Mouse (Mus musculus) embryonic facial prominence, embryonic 11.5 days (tissue): ENCODE results near the gene Ttyh2. TPM values are rescaled to one million over a fixed set of nuclear protein-coding genes. Genes with fewer than 3 reads are reported as not detected.

Experiments used
- ATAC-seq: fragments of 200-750 bp; cut with Nextera tagmentation; replicated peaks from 2 replicates; pipeline ENCODE4 v1.8.0; 2017; ENCODE audit warnings: low read depth; ENCODE audit not compliant: insufficient number of reproducible peaks, low FRiP score, low TSS enrichment
- DNase-seq: peaks from one replicate; pipeline ENCODE4 v3.0.0-alpha.2; 2015; ENCODE audit warnings: low spot score
- H3K27ac ChIP-seq: fragments of 300-500 bp; sonication (generic); replicated peaks from 2 replicates; pipeline ENCODE4 v1.5.1; 2014; ENCODE audit warnings: mild to moderate bottlenecking, low read depth, low read length, control low read depth
- H3K27me3 ChIP-seq: fragments of 300-500 bp; sonication (generic); 2 replicates; pipeline ENCODE4 v1.6.1; 2014; ENCODE audit warnings: mild to moderate bottlenecking, low read length, moderate library complexity, mixed read lengths; ENCODE audit not compliant: control insufficient read depth, insufficient read depth
- H3K36me3 ChIP-seq: fragments of 300-500 bp; sonication (generic); replicated peaks from 2 replicates; pipeline ENCODE4 v1.6.1; 2014; ENCODE audit warnings: low read depth, mild to moderate bottlenecking, low read length, moderate library complexity, mixed read lengths; ENCODE audit not compliant: control insufficient read depth, insufficient read depth
- H3K4me1 ChIP-seq: fragments of 300-500 bp; sonication (generic); 2 replicates; pipeline ENCODE4 v1.6.1; 2014; ENCODE audit warnings: low read length, mixed read lengths; ENCODE audit not compliant: control insufficient read depth, insufficient read depth
- H3K4me2 ChIP-seq: fragments of 300-500 bp; sonication (generic); 2 replicates; pipeline ENCODE4 v1.6.1; 2014; ENCODE audit warnings: low read depth, mild to moderate bottlenecking, control low read depth, low read length, moderate library complexity
- H3K4me3 ChIP-seq: fragments of 300-500 bp; sonication (generic); 2 replicates; pipeline ENCODE4 v1.5.1; 2014; ENCODE audit warnings: low read depth, low read length, control low read depth
- H3K9ac ChIP-seq: fragments of 300-500 bp; sonication (generic); replicated peaks from 2 replicates; pipeline ENCODE4 v1.6.1; 2014; ENCODE audit warnings: mild to moderate bottlenecking, control low read depth, low read length
- H3K9me3 ChIP-seq: fragments of 300-500 bp; sonication (generic); replicated peaks from 2 replicates; pipeline ENCODE4 v1.6.1; 2016; ENCODE audit warnings: mild to moderate bottlenecking, low read length, inconsistent platforms, mixed read lengths; ENCODE audit not compliant: control insufficient read depth
- WGBS: fragments of 180-500 bp; shearing (Covaris S2); extraction: QIAGEN DNeasy Blood & Tissue Kit; methylation state at CpG from one replicate; pipeline ENCODE4 v1.1.7; 2014; 5-methylcytosine and 5-hydroxymethylcytosine counted together
- polyA plus RNA-seq: library from polyadenylated mRNA; unstranded; fragments of >200 nt; fragmentation: Nextera tagmentation; extraction: Ambion mirVana; gene quantifications from 2 replicates; pipeline ENCODE4 v1.2.1, GENCODE M21; 2014

Gene Ttyh2
- polyA plus RNA-seq, 1 experiment from 2014 or later, result 16.4 TPM

DNA sequence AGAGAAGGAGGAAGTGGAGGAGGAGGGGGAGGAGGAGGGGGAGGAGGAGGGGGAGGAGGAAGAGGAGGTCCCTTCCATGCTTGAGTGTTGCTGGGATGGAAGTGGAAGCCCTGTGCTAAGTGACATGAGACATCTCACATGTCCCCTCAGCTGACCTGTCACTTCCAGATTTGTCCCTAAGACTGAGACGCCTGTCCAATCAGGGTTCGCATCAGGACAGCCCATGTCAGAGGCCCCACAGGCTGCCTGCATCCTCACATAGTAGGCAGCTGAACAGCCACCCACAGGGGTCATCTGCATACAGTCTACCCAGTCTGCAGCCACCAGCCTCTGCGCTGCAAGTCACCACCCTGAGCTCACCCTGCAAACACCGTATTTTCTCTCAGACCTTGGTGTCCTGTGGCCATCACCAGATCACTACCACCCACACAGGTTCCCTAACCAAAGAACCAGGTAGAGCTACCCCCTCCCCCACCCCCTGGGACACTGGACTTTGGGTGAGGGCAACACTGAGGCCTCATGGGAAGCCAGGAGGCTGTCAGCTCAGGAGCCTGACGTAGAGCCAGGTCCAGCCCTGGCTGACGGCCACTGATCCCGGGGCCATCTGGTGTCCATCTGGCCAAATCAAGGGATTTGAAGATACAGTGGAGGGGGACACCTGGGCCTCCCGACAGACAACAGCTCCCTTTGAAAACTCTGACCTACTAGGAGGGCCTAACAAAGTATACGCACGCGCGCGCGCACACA, 9.6 kb downstream of the Ttyh2 start:
- no peak overlapping the region for H3K27ac ChIP-seq
- DNase-seq, result no peak
- WGBS, result 59% methylated on average over 14 of the region's 14 CpGs
- H3K4me1 ChIP-seq, result 0 out of 2 replicates have a peak, but pooled peaks cover 2% of the 10 kb centered on the region
- H3K36me3 ChIP-seq, result no peaks in the 10 kb centered on the region
- H3K27me3 ChIP-seq, result no peaks in the 10 kb centered on the region
- H3K4me2 ChIP-seq, result no peak overlapping the region
- H3K9ac ChIP-seq, result no peak overlapping the region
- no peaks in the 10 kb centered on the region for H3K9me3 ChIP-seq
- no peak for ATAC-seq
- no peak overlapping the region for H3K4me3 ChIP-seq

DNA sequence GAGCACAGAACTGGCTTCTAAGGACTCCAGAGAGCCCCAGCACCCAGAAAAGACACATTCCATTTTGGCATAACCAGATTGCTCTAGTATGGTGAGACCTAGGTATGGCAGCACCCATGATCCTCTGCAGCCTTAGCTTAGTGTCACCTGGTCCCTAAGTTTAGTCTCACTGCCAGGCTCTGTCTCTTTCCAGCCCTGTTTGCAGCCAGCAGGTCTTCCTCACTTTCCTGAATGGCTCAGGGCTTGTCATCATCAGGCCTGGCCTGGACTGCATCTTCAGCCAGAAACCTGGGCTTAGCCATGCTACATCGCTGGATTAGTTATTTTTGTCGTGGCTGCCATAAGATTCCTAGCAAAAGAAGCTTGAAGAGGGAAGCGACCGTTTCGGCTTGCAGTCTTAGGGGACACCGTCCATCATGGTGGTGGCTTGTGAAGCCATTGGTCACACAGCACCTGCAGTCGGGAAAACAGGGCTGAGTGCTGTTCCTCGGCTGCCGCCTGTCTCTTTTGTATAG, 10.4 kb downstream of the Ttyh2 start:
- Histone ChIP-seq H3K36me3 (no peaks in the 10 kb centered on the region), H3K27ac (no peak overlapping the region), H3K4me3 (no peak overlapping the region), H3K9me3 (no peaks in the 10 kb centered on the region), H3K9ac (no peak overlapping the region), H3K27me3 (no peaks in the 10 kb centered on the region), H3K4me1 (0 out of 2 replicates have a peak, but pooled peaks cover 2% of the 10 kb centered on the region), H3K4me2 (no peak overlapping the region)
- ATAC-seq (no peak), DNase-seq (no peak)
- WGBS, result 87% methylated on average over 9 of the region's 9 CpGs

DNA sequence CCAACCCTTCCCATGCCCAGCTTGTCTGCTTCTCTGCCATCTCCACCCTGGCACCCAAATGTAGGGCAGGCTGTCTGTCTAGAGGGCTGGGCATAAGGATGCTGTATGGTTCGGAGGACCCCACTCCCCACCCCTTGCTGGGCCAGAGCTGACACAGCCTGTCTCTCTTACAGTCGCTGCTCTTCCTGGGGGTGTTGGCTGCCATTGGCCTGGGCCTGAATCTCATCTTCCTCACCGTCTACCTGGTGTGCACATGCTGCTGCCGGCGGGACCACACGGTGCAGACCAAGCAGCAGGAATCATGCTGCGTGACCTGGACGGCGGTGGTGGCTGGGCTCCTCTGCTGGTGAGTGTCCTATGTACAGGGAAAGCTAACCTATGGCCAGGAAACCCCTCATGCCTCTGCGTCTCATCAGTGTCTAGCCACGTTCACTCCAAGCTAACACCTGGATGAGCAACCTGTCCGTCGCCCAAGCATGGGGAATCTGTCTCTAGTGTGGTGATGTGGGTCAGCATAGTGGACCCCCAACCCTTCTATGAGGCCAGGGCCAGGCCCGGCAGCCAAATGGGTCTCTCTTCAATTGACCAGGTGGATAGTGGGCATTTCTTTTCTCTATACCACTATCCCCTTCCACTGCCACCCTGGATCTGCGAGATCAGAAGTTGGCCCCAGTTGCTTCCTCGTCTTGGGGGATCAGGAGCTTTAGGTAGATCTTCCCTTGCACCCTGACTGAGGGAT, 11.2 kb downstream of the Ttyh2 start:
- Histone ChIP-seq H3K4me3 (no peak overlapping the region), H3K4me1 (0 out of 2 replicates have a peak, but pooled peaks cover 2% of the 10 kb centered on the region), H3K36me3 (no peaks in the 10 kb centered on the region), H3K27me3 (no peaks in the 10 kb centered on the region), H3K9me3 (no peaks in the 10 kb centered on the region), H3K27ac (no peak overlapping the region), H3K9ac (no peak overlapping the region), H3K4me2 (no peak overlapping the region)
- no peak for ATAC-seq
- DNase-seq, result no peak
- 91% methylated on average over 16 of the region's 16 CpGs for WGBS

DNA sequence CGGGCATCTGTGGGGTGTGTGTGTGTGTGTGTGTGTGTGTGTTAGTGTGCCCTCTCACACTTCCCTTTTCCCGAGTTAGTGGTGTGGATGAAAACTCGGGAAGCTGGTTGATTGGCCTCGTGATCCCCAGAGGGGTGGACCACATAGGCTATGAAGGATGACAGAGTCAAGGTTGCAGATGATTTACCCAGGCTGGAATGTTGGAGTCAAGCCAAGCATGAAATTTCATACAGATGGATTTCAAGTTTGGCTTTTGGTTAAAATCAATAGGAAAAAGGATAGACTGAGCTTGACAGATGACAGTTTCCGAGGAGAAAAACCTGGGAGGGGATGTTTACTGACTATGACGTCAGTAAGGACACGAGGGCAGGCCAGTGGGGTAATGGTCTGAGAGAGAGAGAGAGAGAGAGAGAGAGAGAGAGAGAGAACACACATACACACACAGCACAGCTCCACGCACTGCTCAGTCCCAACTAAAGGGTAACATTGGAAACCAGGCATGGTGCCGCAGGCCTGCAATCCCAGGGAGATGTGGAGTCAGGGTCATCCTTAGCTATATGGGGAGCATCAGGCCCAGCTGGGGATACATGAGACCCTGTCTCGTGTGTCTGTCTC, 12.4 kb downstream of the Ttyh2 start:
- DNase-seq (peak; percentile 76), ATAC-seq (0 out of 2 replicates have a peak, but pooled peaks have one; percentile 21)
- H3K4me1 ChIP-seq, result 0 out of 2 replicates have a peak, but pooled peaks cover 2% of the 10 kb centered on the region
- H3K27ac ChIP-seq, result peak overlapping the region; percentile 59
- H3K4me2 ChIP-seq, result peak overlapping the region; percentile 10; the same call in 1 of the 2 replicates
- WGBS, result 30% methylated on average over 10 of the region's 10 CpGs
- H3K9me3 ChIP-seq, result no peaks in the 10 kb centered on the region
- no peak overlapping the region for H3K9ac ChIP-seq
- no peaks in the 10 kb centered on the region for H3K36me3 ChIP-seq
- no peak overlapping the region for H3K4me3 ChIP-seq
- H3K27me3 ChIP-seq, result no peaks in the 10 kb centered on the region

DNA sequence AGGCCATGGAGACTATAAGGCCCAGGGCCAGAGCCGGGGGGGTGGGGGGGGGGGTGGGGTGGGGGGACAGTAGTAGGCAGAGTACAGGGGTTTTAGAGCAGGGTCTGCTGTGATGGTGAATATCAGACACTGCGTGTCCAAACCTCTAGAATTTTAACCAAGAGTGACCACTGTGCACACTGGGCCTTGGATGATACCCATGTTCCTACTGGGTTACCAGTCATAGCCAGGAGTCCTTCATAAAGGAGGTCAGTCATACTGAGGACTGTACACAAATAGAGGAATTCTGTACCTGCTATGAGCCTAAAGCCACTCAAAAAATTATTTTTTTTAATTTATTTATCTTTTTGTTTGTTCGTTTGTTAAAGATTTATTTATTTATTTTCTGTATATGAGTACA, 13.5 kb downstream of the Ttyh2 start:
- Histone ChIP-seq H3K36me3 (no peaks in the 10 kb centered on the region), H3K4me2 (no peak overlapping the region), H3K9ac (no peak overlapping the region), H3K4me1 (0 out of 2 replicates have a peak, but pooled peaks cover 2% of the 10 kb centered on the region), H3K27me3 (no peaks in the 10 kb centered on the region), H3K4me3 (no peak overlapping the region), H3K27ac (no peak overlapping the region), H3K9me3 (no peaks in the 10 kb centered on the region)
- 91% methylated on average over 3 of the region's 3 CpGs for WGBS
- ATAC-seq, result no peak
- no peak for DNase-seq

DNA sequence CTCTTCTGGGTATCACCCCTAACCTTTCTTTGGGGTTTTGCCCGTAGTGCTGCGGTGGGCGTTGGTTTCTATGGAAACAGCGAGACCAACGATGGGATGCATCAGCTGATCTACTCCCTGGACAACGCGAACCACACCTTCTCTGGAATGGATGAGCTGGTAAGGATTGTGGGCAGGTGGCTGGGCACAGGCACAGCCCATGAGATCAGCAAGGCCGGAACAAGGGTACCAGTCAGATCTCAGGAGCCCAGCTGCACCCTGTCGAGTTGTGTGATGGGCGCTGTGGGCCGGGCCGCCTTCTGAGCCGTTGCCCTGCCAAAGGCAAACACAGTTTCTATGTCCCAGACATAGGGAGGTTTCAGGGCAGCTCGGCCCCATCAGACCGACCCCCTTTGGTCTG, 15.0 kb downstream of the Ttyh2 start:
- Histone ChIP-seq H3K4me1 (no peaks in the 10 kb centered on the region), H3K4me3 (no peak overlapping the region), H3K27ac (no peak overlapping the region), H3K36me3 (no peaks in the 10 kb centered on the region), H3K4me2 (no peak overlapping the region), H3K9me3 (no peaks in the 10 kb centered on the region), H3K9ac (no peak overlapping the region), H3K27me3 (no peaks in the 10 kb centered on the region)
- ATAC-seq, result no peak
- DNase-seq, result no peak
- 92% methylated on average over 15 of the region's 15 CpGs for WGBS

DNA sequence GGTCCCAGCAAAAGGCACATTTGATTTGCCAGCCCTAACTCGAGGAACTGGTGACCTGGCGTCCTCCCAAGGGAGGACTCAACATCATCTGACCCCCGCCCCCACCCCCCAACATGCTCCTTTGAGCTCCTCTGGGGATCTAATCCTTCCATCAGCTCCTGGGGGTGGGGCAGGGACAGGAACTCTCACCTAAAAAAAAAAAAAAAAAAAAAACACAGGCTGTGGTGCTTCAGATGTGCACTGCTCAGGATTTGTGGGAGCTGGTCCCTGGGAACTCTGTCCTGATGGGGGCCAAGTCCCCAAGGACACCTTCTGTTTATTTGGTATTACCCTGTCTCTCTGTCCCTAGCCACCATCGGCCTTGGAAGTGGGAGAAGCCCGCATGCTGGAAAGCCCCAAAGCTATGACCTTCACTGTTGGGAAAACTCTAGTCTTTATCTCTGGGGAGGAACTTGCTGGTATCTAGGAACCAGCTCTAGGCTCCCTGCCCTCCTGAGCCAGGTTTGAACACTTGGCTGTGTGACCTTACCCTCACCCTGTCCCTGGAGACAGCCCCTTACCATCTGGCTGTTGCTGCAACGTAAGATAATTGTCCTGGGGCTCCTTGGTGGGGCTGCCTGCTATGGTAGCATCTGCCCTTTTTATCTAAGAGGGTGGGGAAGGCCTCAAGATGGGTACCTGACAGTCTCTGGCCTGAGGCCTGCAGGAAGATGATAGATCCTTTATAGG, 16.4 kb downstream of the Ttyh2 start:
- no peak overlapping the region for H3K9ac ChIP-seq
- H3K4me1 ChIP-seq, result no peaks in the 10 kb centered on the region
- H3K4me2 ChIP-seq, result no peak overlapping the region
- H3K4me3 ChIP-seq, result no peak overlapping the region
- no peaks in the 10 kb centered on the region for H3K9me3 ChIP-seq
- no peaks in the 10 kb centered on the region for H3K36me3 ChIP-seq
- ATAC-seq (no peak), DNase-seq (no peak)
- no peak overlapping the region for H3K27ac ChIP-seq
- no peaks in the 10 kb centered on the region for H3K27me3 ChIP-seq
- 58% methylated on average over 6 of the region's 6 CpGs for WGBS
